In genomic region chr1:73979214-73979613, GRCm38 (mm10) we compare ENCODE assay signal across 8 mouse cellular contexts.
A peak's percentile ranks its signal among the peaks of the same experiment; 100 is the strongest.
DNase-seq lines count a peak whose midpoint lies in the region; ATAC-seq and TF ChIP-seq lines count a peak whose summit lies in the region.

No protein-coding gene starts in this region.

- H3K4me2 ChIP-seq in hindbrain, embryonic 15.5 days: no peak overlapping the region
- H3K4me2 ChIP-seq in hindbrain, embryonic 11.5 days (replicated peaks; ENCODE audit: low read depth, low read length): no peak overlapping the region

- peak; percentile 86; the same call in 1 of the 2 replicates for ATAC-seq in hindbrain, embryonic 15.5 days (ENCODE audit: low FRiP score, low read depth)
- ATAC-seq in hindbrain, embryonic 11.5 days (ENCODE audit: low FRiP score): no peak

- WGBS in hindbrain, embryonic 15.5 days: 48% methylated on average over 3 of the region's 3 CpGs
- 78% methylated on average over 3 of the region's 3 CpGs for WGBS in hindbrain, embryonic 11.5 days
- WGBS in cerebellum, adult 2 months: 61% methylated on average over 3 of the region's 3 CpGs

- peaks cover 12% of the 10 kb centered on the region; the same call in 1 of the 2 replicates for H3K4me1 ChIP-seq in hindbrain, embryonic 15.5 days (replicated peaks)
- H3K4me1 ChIP-seq in hindbrain, embryonic 11.5 days (replicated peaks; ENCODE audit: control insufficient read depth, insufficient read depth, low read length): no peaks in the 10 kb centered on the region
- no peaks in the 10 kb centered on the region for H3K4me1 ChIP-seq in cerebellum, adult 2 months (ENCODE audit: control insufficient read depth, insufficient read depth, low read length)

- H3K4me3 ChIP-seq in hindbrain, embryonic 15.5 days: no peak overlapping the region
- H3K4me3 ChIP-seq in hindbrain, embryonic 11.5 days (ENCODE audit: low read depth, low read length): no peak overlapping the region
- no peak overlapping the region for H3K4me3 ChIP-seq in cerebellum, adult 2 months (replicated peaks; ENCODE audit: insufficient read depth, low read depth, low read length)

- H3K36me3 ChIP-seq in hindbrain, embryonic 15.5 days: no peaks in the 10 kb centered on the region
- H3K36me3 ChIP-seq in hindbrain, embryonic 11.5 days (ENCODE audit: control insufficient read depth, insufficient read depth, low read length): no peaks in the 10 kb centered on the region

- DNase-seq in hindbrain, embryonic 11.5 days (ENCODE audit: low spot score): no peak
- peak; percentile 22 to 41 for DNase-seq in cerebellum, adult 2 months
- peak; percentile 73 to 78 for DNase-seq in heart, adult 9 months (ENCODE audit: low spot score in 2 of 2)
- peak; percentile 47 to 48 for DNase-seq in layer of hippocampus, postnatal 36 days
- no peak for DNase-seq in embryo, embryonic 9.5 days (ENCODE audit: extremely low spot score)
- no peak for DNase-seq in T-cell, adult 2 months (ENCODE audit: low spot score)
- no peak for DNase-seq in natural killer cell, adult 2 months (ENCODE audit: low spot score in 2 of 2)

- no peak for TF ChIP-seq CTCF in cerebellum, adult 2 months (IDR thresholded peaks at IDR 0.05; ENCODE audit: borderline replicate concordance, insufficient read depth, low read depth, low read length)

- no peaks in the 10 kb centered on the region for H3K9me3 ChIP-seq in hindbrain, embryonic 15.5 days
- no peaks in the 10 kb centered on the region for H3K9me3 ChIP-seq in hindbrain, embryonic 11.5 days (ENCODE audit: control insufficient read depth, low read length)

- no peak for TF ChIP-seq POLR2A in cerebellum, adult 2 months (IDR thresholded peaks at IDR 0.05; ENCODE audit: borderline replicate concordance, insufficient read depth, low read length)

- H3K27ac ChIP-seq in hindbrain, embryonic 15.5 days (replicated peaks): peak overlapping the region; percentile 51; the same call in 1 of the 2 replicates
- no peak overlapping the region for H3K27ac ChIP-seq in hindbrain, embryonic 11.5 days (ENCODE audit: low read depth, low read length)
- H3K27ac ChIP-seq in cerebellum, adult 2 months (ENCODE audit: insufficient read depth, low read length): no peak overlapping the region

- H3K27me3 ChIP-seq in hindbrain, embryonic 15.5 days: no peaks in the 10 kb centered on the region
- no peaks in the 10 kb centered on the region for H3K27me3 ChIP-seq in hindbrain, embryonic 11.5 days (ENCODE audit: control insufficient read depth, insufficient read depth, low read length)
- H3K27me3 ChIP-seq in cerebellum, adult 2 months (ENCODE audit: control insufficient read depth, insufficient read depth, low read length): no peaks in the 10 kb centered on the region

- H3K9ac ChIP-seq in hindbrain, embryonic 15.5 days: no peak overlapping the region
- no peak overlapping the region for H3K9ac ChIP-seq in hindbrain, embryonic 11.5 days (ENCODE audit: low read depth, low read length)

Comparison
In these comparisons a context has a peak if more than half of its experiments do, and no peak if none do; other contexts are left out.
1. DNase-seq: peak in cerebellum, adult 2 months (2 of 2), heart, adult 9 months (2 of 2) and layer of hippocampus, postnatal 36 days (2 of 2); none in hindbrain, embryonic 11.5 days (single experiment), embryo, embryonic 9.5 days (single experiment), T-cell, adult 2 months (single experiment) and natural killer cell, adult 2 months (0 of 2).